Mouse (Mus musculus) heart, adult 2 months (tissue): ENCODE results near the gene Psmd1. TPM values are rescaled to one million over a fixed set of nuclear protein-coding genes. Genes with fewer than 3 reads are reported as not detected.
"Not testable (repeated sequence)": the region's sequence is repeated elsewhere in the genome, so short reads cannot be mapped to it uniquely, and the experiment has no call there.

Source experiments
- DNase-seq, 2 experiments: peaks; one replicate each; pipeline ENCODE4 v3.0.0; 2021
- H3K27ac ChIP-seq: fragments of 200-600 bp; 2 replicates; pipeline ENCODE4 v1.8.1; 2022
- H3K27me3 ChIP-seq: fragments of 200-500 bp; 2 replicates; pipeline ENCODE4 v1.6.1; 2012; ENCODE audit warnings: mild to moderate bottlenecking, low read length, inconsistent platforms, mixed read lengths; ENCODE audit not compliant: control insufficient read depth, insufficient read depth
- H3K36me3 ChIP-seq: fragments of 200-500 bp; 2 replicates; pipeline ENCODE4 v1.6.1; 2012; ENCODE audit warnings: low read length, inconsistent platforms; ENCODE audit not compliant: control insufficient read depth, insufficient read depth
- H3K4me1 ChIP-seq: fragments of 200-500 bp; 2 replicates; pipeline ENCODE4 v1.6.1; 2011; ENCODE audit warnings: low read length; ENCODE audit not compliant: control insufficient read depth, insufficient read depth
- H3K4me3 ChIP-seq: fragments of 200-600 bp; 2 replicates; pipeline ENCODE4 v1.8.1; 2022
- H3K79me2 ChIP-seq: fragments of 200-500 bp; replicated peaks from 2 replicates; pipeline ENCODE4 v1.6.1; 2012; ENCODE audit warnings: mild to moderate bottlenecking, inconsistent platforms, low read length, moderate library complexity, mixed read lengths; ENCODE audit not compliant: control insufficient read depth, insufficient read depth
- H3K9ac ChIP-seq: fragments of 200-500 bp; 2 replicates; pipeline ENCODE4 v1.6.1; 2012; ENCODE audit warnings: low read depth, mild to moderate bottlenecking, control low read depth, inconsistent platforms, low read length, mixed read lengths
- CTCF ChIP-seq: fragments of 200-600 bp; IDR thresholded peaks from 2 replicates; pipeline ENCODE4 v1.8.1; 2022; ENCODE audit warnings: antibody characterized with exemption, mild to moderate bottlenecking, moderate library complexity
- EP300 ChIP-seq: fragments of 200-500 bp; IDR thresholded peaks from 2 replicates; pipeline ENCODE4 v1.6.1; 2011; ENCODE audit warnings: low read depth, low read length, control low read depth; ENCODE audit not compliant: insufficient read depth
- POLR2A ChIP-seq: fragments of 200-500 bp; IDR thresholded peaks from 2 replicates; pipeline ENCODE4 v1.6.1; 2011; ENCODE audit warnings: mild to moderate bottlenecking, low read depth, low read length, control low read depth; ENCODE audit not compliant: insufficient read depth
- WGBS: fragments of 180-500 bp; shearing (Covaris S2); methylation state at CpG from one replicate; pipeline ENCODE4 v1.1.7; 2018; 5-methylcytosine and 5-hydroxymethylcytosine counted together
- intact Hi-C: fragments of 180-260 bp; cut with DNase I; formaldehyde crosslinking; loops from one replicate; pipeline ENCODE4 v1.15.1; 2025
- long read RNA-seq: library from polyadenylated mRNA; stranded (forward); transcript quantifications from one replicate; pipeline ENCODE4 v2.0.0, GENCODE M21; 2021
- polyA plus RNA-seq: library from polyadenylated mRNA; depleted of rRNA; stranded (reverse); fragments of >200 nt; gene quantifications from 2 replicates; pipeline ENCODE4 v1.2.3, GENCODE M21; 2012; rRNA removed
- total RNA-seq, 2 experiments: library from RNA; stranded (reverse); gene quantifications; 2 replicates each; pipeline ENCODE4 v1.2.3; 2021

Gene Psmd1
- total RNA-seq (100 to 1,000 TPM in 1 of 2 experiments, 10 to 100 TPM in 1; 91.6 to 104 TPM), polyA plus RNA-seq (65.0 and 102 TPM in 2 replicates)
- long read RNA-seq, transcript Psmd1-201 (25 exons, 3,112 nt) = major isoform, 122 of 153 reads
- long read RNA-seq, partial matches to known transcripts = 25 of 153 reads
- long read RNA-seq, other reads (novel, unspliced or antisense) = 6 of 153 reads

- H3K4me1 ChIP-seq = peaks cover 5% of the 10 kb centered on the region
- peak within 1 kb of the TSS; percentile 97 for H3K27ac ChIP-seq
- peak within 1 kb of the TSS; percentile 91 for H3K4me3 ChIP-seq
- peak; percentile 90 to 92 for DNase-seq
- H3K36me3 ChIP-seq = peaks cover 6% of the 10 kb centered on the region
- H3K79me2 ChIP-seq = peaks cover 7% of the 10 kb centered on the region
- under 1% methylated on average over 45 of the region's 47 CpGs for WGBS
- H3K9ac ChIP-seq = peak within 1 kb of the TSS; percentile 99
- intact Hi-C loops = loop anchor here (5.0 to 10.0 kb wide), 3 partner anchors 88 to 1160 kb away; partner anchors contain the start of genes Armc9 and Ncl
- TF ChIP-seq POLR2A (peak; percentile 55), EP300 (0 out of 2 replicates have a peak, but pooled peaks have one; percentile 59), CTCF (peak; percentile 92)
- H3K27me3 ChIP-seq = no peaks in the 10 kb centered on the region
Measured at GRCm38 (mm10) chr1:86064271-86064991, at the start of gene Psmd1. Psmd1 (plus strand) TSS chr1:86064387.

- H3K27me3 ChIP-seq, H3K79me2 ChIP-seq, H3K36me3 ChIP-seq, H3K4me1 ChIP-seq, H3K9ac ChIP-seq, intact Hi-C loops, H3K4me3 ChIP-seq, H3K27ac ChIP-seq, DNase-seq: not testable (repeated sequence)
- 96% methylated on average over 9 of the region's 9 CpGs for WGBS
Measured at GRCm38 (mm10) chr1:86015758-86016157, 48.4 kb upstream of the Psmd1 start.

- Histone ChIP-seq H3K4me1 (no peaks in the 10 kb centered on the region), H3K27ac (no peak within 1 kb of the TSS), H3K27me3 (peaks cover 5% of the 10 kb centered on the region), H3K4me3 (no peak within 1 kb of the TSS), H3K36me3 (no peaks in the 10 kb centered on the region), H3K9ac (no peak within 1 kb of the TSS), H3K79me2 (no peaks in the 10 kb centered on the region)
- no peak for DNase-seq
- TF ChIP-seq POLR2A = no peak
- no peak for TF ChIP-seq CTCF
- no peak for TF ChIP-seq EP300
- intact Hi-C loops = no loop called here
- WGBS = 88% methylated on average over 8 of the region's 8 CpGs
Measured at GRCm38 (mm10) chr1:86016516-86016915, 47.7 kb upstream of the Psmd1 start, which contains the start of gene Spata3. Spata3 (plus strand) TSS chr1:86016816.

- H3K4me1 ChIP-seq = no peaks in the 10 kb centered on the region
- H3K27me3 ChIP-seq = peaks cover 5% of the 10 kb centered on the region
- H3K79me2 ChIP-seq = no peaks in the 10 kb centered on the region
- peak; percentile 32 to 33 for DNase-seq
- H3K9ac ChIP-seq = 0 out of 2 replicates have a peak overlapping the region, but pooled peaks have one; percentile 13
- 4% methylated on average over 60 of the region's 60 CpGs for WGBS
- H3K36me3 ChIP-seq = no peaks in the 10 kb centered on the region
- peak overlapping the region; percentile 39 for H3K4me3 ChIP-seq
- H3K27ac ChIP-seq = no peak overlapping the region
- intact Hi-C loops = no loop called here
- peak; percentile 49 for TF ChIP-seq CTCF
- TF ChIP-seq EP300 = no peak
- no peak for TF ChIP-seq POLR2A
Measured at GRCm38 (mm10) chr1:86018235-86019055, 45.7 kb upstream of the Psmd1 start.

- Histone ChIP-seq H3K79me2 (no peaks in the 10 kb centered on the region), H3K9ac (no peak overlapping the region), H3K27ac (no peak overlapping the region), H3K36me3 (no peaks in the 10 kb centered on the region), H3K4me3 (no peak overlapping the region), H3K4me1 (no peaks in the 10 kb centered on the region), H3K27me3 (peaks cover 5% of the 10 kb centered on the region)
- peak; percentile 27 for TF ChIP-seq CTCF
- no peak for TF ChIP-seq EP300
- no peak for DNase-seq
- intact Hi-C loops = no loop called here
- WGBS = 69% methylated on average over 11 of the region's 11 CpGs
Measured at GRCm38 (mm10) chr1:86021365-86021989, 42.7 kb upstream of the Psmd1 start.
